Mouse (Mus musculus): ENCODE results near the gene 4921530L21Rik.
A peak's percentile ranks its signal among the peaks of the same experiment; 100 is the strongest.

4921530L21Rik gene

DNA sequence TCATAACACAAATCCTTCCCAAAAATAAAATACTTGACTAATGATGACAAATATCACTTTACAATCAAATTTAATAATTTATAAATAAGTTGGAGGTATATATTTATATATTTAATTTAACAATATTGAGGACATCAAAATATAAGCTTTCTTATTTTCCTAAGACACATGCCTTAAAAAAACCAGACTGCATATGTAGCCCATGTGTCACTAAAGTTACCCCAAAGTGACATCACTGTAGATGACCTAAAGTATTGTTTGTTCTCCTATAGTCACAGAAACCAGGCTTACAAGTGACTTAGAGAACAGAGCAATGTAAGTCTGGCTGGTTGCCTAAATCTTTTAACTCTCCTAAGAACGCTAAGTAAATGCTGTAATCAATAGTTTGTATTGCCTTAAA, at the start of gene 4921530L21Rik:
Gene 4921530L21Rik (plus strand): TSS at position 301 of the 400 bp plus-strand sequence.
- DNase-seq, result no peak

- no peak for DNase-seq
Observed at GRCm38 (mm10) chr14:95833866-95834265, 47.2 kb upstream of the 4921530L21Rik start.

GRCm38 (mm10) chr14:95862981-95863380, 18.1 kb upstream of the 4921530L21Rik start:
- no peak for DNase-seq

DNA sequence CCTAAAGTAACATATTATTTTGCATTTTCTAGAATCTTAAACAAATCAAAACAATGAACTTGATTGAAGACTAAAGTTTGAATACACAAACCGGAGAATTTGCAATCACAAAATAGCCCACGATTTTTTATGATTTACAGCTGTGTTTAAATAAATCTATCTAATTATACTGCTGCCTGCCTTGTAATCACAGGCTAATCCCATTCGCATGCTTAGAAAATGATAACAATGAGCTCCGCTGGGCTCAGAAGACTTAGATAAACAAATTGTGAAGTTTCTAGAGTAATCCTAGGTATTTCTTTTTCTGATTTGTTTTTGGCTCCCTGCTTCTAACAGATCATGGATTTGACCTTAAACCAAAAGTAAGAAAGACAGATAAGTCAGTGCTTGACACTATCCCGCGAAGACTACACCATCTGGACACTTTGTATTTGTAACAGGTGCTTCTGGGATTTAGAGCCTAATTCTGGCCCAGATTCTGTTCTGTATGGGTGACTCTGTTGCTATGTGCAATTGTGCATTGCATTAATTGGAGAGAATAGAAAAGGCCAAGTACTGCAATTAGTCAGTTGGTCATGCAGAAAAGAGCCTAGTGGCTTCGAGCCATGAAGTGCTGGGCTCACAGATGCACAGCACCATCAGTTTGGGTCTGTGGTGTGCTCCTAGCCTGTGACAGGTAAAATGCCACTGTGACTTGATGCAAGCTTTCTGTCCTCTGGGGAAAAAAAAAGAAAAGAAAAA, 15.2 kb upstream of the 4921530L21Rik start:
- no peak for DNase-seq

DNA sequence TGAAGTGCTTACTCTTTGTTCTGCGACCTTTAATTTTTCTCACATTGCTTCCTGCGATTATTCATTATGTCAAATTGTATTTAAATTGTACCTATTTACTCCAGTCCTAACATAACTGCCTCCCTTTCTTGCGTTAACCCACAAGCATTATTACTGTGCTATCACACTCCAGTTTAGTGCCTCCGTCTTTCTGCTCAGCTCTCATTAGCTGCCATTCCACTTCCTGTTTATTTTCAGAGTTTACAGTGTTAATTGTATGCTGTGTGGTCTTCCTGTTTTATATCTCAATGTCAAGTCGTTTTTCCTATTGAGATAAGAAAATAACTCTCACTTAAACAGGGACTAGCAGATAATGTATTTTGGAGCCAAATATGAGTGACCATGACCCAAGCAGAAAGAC, 9.0 kb upstream of the 4921530L21Rik start:
- DNase-seq, result no peak

- DNase-seq, result peak; percentile 82
Observed at GRCm38 (mm10) chr14:95876785-95877510, 4.1 kb upstream of the 4921530L21Rik start.

- no peak for DNase-seq
Observed at GRCm38 (mm10) chr14:95877548-95877947, 3.5 kb upstream of the 4921530L21Rik start.

- no peak for DNase-seq
Observed at GRCm38 (mm10) chr14:95899458-95899857, 18.4 kb downstream of the 4921530L21Rik start.

DNA sequence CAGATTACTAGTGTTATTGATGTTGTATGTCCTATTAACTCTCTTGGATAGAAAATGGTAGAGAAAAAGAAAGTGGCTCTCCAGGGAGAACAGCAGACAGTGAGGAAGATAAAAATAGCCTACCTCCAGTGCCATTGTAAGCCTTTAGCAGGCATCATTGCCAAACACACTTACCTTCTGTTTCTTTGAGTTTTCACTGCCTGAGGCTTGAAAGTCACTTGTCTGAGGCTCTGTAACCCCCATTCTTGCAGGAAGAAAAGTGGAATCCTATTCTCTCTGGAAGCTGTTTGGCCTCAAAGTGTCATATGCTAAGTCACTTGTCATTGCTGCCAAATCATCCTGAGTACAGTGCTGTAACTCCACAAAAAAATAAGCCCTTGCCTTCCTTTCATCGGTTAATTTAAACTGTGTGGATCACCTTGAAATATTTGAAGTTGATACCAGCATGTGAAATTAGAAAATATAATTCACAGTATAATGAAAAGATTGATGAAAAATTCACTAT, 23.6 kb downstream of the 4921530L21Rik start:
- DNase-seq, result no peak

DNA sequence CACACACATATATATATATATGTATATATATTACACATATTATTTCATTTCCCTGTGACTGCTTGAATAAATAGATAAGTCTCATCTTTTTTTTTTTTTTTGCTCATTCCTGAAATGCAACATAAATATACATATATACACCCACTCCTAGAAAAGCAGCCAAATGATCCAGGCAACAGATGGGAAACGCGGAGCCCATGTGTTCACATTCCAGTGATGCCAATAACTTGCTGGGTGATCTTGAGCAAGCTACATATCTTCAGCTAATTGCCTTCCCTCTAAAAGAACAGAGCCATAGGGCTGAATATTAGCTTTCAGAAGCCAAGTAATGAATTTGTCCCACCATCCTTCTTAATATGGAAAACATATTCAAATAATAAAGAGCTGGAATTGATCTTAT, 32.2 kb downstream of the 4921530L21Rik start:
- peak; percentile 81 for DNase-seq

GRCm38 (mm10) chr14:95926742-95927141, 45.7 kb downstream of the 4921530L21Rik start:
- DNase-seq, result no peak

DNA sequence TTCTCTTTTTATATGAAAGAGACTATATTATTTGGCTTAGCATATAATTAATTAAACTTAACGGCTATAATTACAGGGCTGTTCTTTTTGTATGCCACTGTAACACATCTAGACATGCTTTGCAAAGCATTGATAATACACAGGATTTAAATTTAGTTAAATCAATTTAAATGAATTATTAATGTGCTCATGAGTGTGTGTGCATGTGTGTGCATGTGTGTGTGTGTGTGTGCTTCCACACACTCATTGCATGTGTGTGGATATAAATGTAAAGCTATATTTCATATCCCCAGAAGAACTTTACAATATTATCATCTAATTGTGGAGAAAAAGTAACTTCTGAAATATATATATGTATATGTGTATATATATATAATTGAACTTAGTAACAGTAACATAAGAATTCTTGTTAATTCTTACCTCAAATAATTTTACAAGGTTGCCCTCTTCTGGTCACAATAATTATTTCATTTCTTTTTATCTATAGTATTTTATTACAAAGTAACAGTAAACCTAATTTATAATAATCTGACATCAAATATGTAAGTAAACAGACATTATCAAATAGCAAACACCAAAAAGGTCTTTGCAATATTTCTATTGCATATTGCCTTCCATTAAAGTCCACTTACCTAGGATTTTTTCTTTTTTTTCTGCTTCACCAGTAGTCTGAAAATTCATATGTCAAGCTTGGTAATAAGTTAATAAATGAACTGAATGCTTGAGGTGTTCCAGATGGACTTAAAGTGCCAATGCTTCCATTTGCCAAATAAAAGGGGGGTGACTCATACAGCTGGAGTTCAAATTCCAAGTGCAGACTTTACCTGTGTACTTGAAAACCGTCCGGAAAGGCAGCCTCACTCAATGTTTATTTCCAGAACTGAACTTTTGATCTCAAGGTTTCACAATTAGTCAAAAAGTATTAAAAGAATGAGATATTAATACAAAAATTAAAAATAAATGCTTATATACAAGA, 47.0 kb downstream of the 4921530L21Rik start:
- DNase-seq, result no peak

Data from right cerebral cortex, postnatal 25 days (tissue).